Mouse (Mus musculus) E14TG2a.4 (cell line): ENCODE results near the gene Ttc36.

ENCODE experiments used
- CTCF ChIP-seq: conservative IDR thresholded peaks from 2 replicates; pipeline ENCODE4 v1.5.1; 2014; ENCODE audit warnings: low read length
- NANOG ChIP-seq: IDR thresholded peaks from 2 replicates; pipeline ENCODE4 v1.6.1; 2014; ENCODE audit warnings: borderline replicate concordance, low read length, mixed read lengths
- POU5F1 ChIP-seq: IDR thresholded peaks from 2 replicates; pipeline ENCODE4 v1.6.1; 2014; ENCODE audit warnings: low read length, borderline replicate concordance

GRCm38 (mm10) chr9:44841241-44841640 is 38.4 kb upstream of the Ttc36 start:
- TF ChIP-seq CTCF (peak; percentile 93), POU5F1 (no peak), NANOG (no peak)
